Mouse (Mus musculus): ENCODE results near the gene Vmn2r95. TPM values are rescaled to one million over a fixed set of nuclear protein-coding genes. Genes with fewer than 3 reads are reported as not detected.
"Not testable (repeated sequence)": the region's sequence is repeated elsewhere in the genome, so short reads cannot be mapped to it uniquely, and the experiment has no call there.

Vmn2r95 gene
- total RNA-seq (2021) = not detected
- long read RNA-seq, experiment 1 = 0 reads
- long read RNA-seq, experiment 2 = 0 reads

GRCm38 (mm10) chr17:18423778-18424177, at the start of gene Vmn2r95:
Gene Vmn2r95 (plus strand): TSS chr17:18424078.
- no peak for DNase-seq (ENCODE audit: low spot score in 2 of 2)

DNA sequence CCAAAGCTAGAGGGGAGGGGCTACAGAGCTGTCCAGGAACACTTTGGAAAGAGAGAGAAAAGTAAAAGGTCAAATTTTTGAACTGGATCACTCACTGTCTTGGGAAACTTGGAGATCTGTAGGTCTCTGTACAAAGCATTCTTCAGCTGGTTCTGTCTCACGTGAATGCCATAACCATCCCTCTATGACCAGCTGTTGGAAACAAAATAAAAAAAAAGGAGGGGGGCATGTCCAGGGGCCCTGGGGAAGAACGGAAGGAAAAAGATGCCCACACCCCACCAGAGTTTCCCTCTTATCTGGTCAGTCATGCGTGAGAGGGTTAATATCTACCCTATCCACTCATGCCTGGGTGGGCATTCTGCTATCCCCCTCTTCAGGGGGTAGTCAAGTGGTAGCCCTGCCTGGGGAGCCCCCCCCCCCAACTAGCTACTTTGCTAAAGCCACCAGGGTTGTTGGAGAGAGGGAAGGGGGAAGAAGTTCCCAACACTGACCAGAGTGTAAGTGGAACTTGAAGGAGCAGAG, 31.8 kb downstream of the Vmn2r95 start:
- no peak for DNase-seq (ENCODE audit: low spot score in 2 of 2)

DNA sequence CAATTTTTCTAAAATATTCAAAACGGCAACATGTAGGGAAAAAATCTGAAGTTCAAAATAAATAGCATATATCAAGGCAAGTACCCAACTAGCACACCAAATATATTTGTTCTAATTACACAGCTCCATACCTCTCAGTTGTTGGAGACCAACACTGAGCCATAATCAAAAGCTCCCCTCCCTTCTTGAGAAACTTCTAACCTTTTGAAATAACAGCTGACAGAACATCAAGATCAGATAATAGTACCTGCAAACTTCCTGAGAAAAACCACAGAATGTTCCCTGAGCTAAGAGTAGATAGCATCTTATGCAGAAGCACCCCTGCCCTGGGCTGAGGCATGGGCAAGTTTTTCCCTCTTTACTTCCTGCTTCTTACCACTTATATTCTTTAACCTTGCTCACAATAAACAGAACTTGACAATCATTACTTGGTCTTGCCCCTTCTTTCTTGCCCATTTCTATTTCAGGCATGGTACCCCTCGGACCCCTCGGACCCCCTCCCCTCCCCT, 34.3 kb downstream of the Vmn2r95 start:
- not testable (repeated sequence) for DNase-seq (ENCODE audit: low spot score in 2 of 2)

DNA sequence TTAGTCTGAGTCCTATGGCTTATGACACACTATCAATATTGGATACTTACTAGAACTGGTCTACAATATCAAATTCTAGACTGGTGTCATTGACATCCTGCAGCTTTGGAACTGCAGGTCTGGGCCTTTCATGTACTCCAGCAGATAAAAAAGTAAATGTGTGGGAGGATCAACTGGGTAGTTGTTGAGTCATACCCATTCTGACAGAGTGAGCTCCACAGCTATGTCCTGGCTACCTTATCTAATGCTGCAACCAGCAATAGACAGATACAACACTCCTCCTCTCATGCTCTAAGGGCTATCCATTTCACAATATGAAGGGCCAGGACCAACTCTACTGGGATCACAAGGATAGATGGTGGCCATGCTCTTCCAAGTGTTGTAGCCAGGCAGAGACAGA, 38.8 kb downstream of the Vmn2r95 start:
- no peak for DNase-seq (ENCODE audit: low spot score in 2 of 2)

DNA sequence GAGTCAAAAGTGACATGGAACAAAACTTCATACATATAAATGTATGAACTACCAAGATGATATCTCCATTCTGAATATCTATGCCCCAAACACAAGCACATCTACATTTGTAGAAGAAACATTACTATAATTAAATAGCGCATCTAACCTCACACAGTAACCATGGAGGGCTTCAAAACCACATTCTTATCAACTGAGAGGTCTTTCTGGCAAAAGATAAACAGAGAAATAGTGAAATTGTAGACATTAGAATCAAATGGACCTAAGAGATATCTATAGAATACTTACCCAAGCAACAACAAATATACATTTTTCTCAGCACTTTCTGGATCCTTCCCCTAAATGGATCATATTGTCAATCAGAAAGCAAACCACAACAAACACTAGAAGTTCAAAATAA, 56.0 kb downstream of the Vmn2r95 start:
- no peak for DNase-seq (ENCODE audit: low spot score in 2 of 2)

Other genes starting within 250 kb of the Vmn2r95 start
- gene Vmn2r94, start 146.3 kb upstream of the Vmn2r95 start, total RNA-seq (2021) = not detected
- gene Vmn2r93, start 126.0 kb upstream of the Vmn2r95 start, total RNA-seq (2021) = not detected
- gene Vmn2r96, start 149.1 kb downstream of the Vmn2r95 start, total RNA-seq (2021) = under 1 TPM in 1 of 2 experiments, not detected in 1; 0.13 TPM